Mouse (Mus musculus) MEL (cell line): ENCODE data around the gene Ms4a4a.

Experiments used
- CTCF ChIP-seq, 3 experiments: IDR thresholded peaks in 2 of 3; conservative IDR thresholded peaks in 1 of 3; 2 replicates each; pipeline ENCODE4 v1.5.1; 2011 to 2012; ENCODE audit warnings: low read length in 3 of 3, low read depth in 2 of 3, mild to moderate bottlenecking in 2 of 3, improper control_type of control experiment in 1 of 3, inconsistent platforms in 1 of 3, mixed read lengths in 1 of 3, moderate library complexity in 1 of 3; ENCODE audit not compliant: control insufficient read depth in 1 of 3, insufficient read depth in 1 of 3, poor library complexity in 1 of 3, severe bottlenecking in 1 of 3
- KAT2A ChIP-seq: conservative IDR thresholded peaks from 2 replicates; pipeline ENCODE4 v1.6.1; 2012; ENCODE audit warnings: low read depth, low read length, improper control_type of control experiment, inconsistent platforms
- POLR2AphosphoS5 ChIP-seq: IDR thresholded peaks from 2 replicates; pipeline ENCODE4 v1.6.1; 2012; ENCODE audit warnings: low read depth, borderline replicate concordance, mild to moderate bottlenecking, inconsistent platforms, low read length, moderate library complexity, mixed read lengths

DNA sequence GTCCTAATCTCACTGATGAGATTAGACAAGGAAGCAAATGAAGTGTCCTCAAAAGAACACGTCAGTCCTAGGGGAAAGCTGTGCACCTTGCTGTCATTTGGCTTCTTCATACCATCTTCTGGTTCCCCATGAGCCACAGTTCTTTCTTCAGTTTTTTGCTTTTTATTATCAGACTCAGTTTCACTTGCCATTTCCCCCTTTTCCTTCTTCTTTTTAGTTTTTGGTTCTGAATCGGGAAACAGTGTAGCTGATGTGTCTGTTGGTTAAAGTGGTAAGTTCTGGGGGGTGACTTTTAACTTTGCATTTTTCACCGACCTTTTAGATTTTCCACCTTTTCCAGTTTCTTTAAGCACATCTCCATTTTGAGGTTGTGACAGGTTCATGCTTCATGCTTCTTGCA lies 29.2 kb downstream of the Ms4a4a start, which contains the start of gene Ms4a4c:
- TF ChIP-seq CTCF (IDR thresholded peaks at IDR 0.05 in 2 of 3, conservative IDR thresholded peaks at IDR 0.05 in 1 of 3; ENCODE audit: control insufficient read depth in 1 of 3, insufficient read depth in 1 of 3, low read depth in 2 of 3, low read length in 3 of 3, poor library complexity in 1 of 3, severe bottlenecking in 1 of 3) (no peak), POLR2AphosphoS5 (no peak), KAT2A (no peak)
